Comparison of ENCODE assay signal across 12 mouse cellular contexts in genomic region chr4:53900386-53900971, GRCm38 (mm10).
DNase-seq lines count a peak whose midpoint lies in the region; ATAC-seq and TF ChIP-seq lines count a peak whose summit lies in the region.
"Had no signal": no experiment of that assay in that cellular context is flagged by ENCODE, and none has a peak within 500 bp of the region (broad histone marks: within the 10 kb centered on the region; RNA-seq: fewer than 3 reads in every experiment).

No protein-coding gene starts in this region.

- no peaks in the 10 kb centered on the region for H3K27me3 ChIP-seq in heart, embryonic 12.5 days (replicated peaks)
- H3K27me3 ChIP-seq in heart, adult 2 months (ENCODE audit: control insufficient read depth, insufficient read depth, low read length), result no peaks in the 10 kb centered on the region
- H3K27me3 ChIP-seq: embryonic facial prominence, embryonic 15.5 days; limb, embryonic 15.5 days had no signal

- DNase-seq in heart, adult 2 months, result no peak
- DNase-seq in 416B (ENCODE audit: low read depth), result peak; percentile 23
- DNase-seq in kidney, postnatal 14 days, result peak; percentile 54
- DNase-seq in left cerebral cortex, postnatal 36 days (ENCODE audit: low spot score in 2 of 2), result no peak
- no peak for DNase-seq in frontal cortex, postnatal 14 days (ENCODE audit: low spot score in 2 of 2)
- no peak for DNase-seq in thymus, adult 18-20 months
- DNase-seq: layer of hippocampus, adult 9-11 months had no signal

- H3K4me1 ChIP-seq in heart, embryonic 12.5 days (replicated peaks), result peaks cover 5% of the 10 kb centered on the region; the same call in 1 of the 2 replicates
- no peaks in the 10 kb centered on the region for H3K4me1 ChIP-seq in heart, adult 2 months (ENCODE audit: control insufficient read depth, insufficient read depth, low read length)
- H3K4me1 ChIP-seq: embryonic facial prominence, embryonic 15.5 days; limb, embryonic 15.5 days had no signal

- WGBS in heart, embryonic 12.5 days, result 21% methylated on average over 6 of the region's 6 CpGs
- 28% methylated on average over 6 of the region's 6 CpGs for WGBS in heart, adult 2 months

- no peaks in the 10 kb centered on the region for H3K9me3 ChIP-seq in heart, embryonic 12.5 days (replicated peaks)
- H3K9me3 ChIP-seq: embryonic facial prominence, embryonic 15.5 days; limb, embryonic 15.5 days had no signal

- no peak overlapping the region for H3K9ac ChIP-seq in heart, embryonic 12.5 days
- no peak overlapping the region for H3K9ac ChIP-seq in heart, adult 2 months (ENCODE audit: low read depth, low read length)
- H3K9ac ChIP-seq: embryonic facial prominence, embryonic 15.5 days; limb, embryonic 15.5 days had no signal

- ATAC-seq in heart, embryonic 12.5 days (ENCODE audit: insufficient number of reproducible peaks, low FRiP score), result 0 out of 2 replicates have a peak, but pooled peaks have one; percentile 29
- peak; percentile 70; the same call in 1 of the 2 replicates for ATAC-seq in common myeloid progenitor, adult 5-6 weeks (replicated peaks; ENCODE audit: low read depth, poor library complexity, severe bottlenecking)

- intact Hi-C loops in heart, adult 2 months (cut with DNase I), result no loop called here
- intact Hi-C loops in left cerebral cortex, postnatal 36 days (cut with DNase I), result no loop called here

- no peak overlapping the region for H3K4me3 ChIP-seq in heart, embryonic 12.5 days
- no peak overlapping the region for H3K4me3 ChIP-seq in heart, adult 2 months
- H3K4me3 ChIP-seq: embryonic facial prominence, embryonic 15.5 days; limb, embryonic 15.5 days had no signal

- TF ChIP-seq POLR2A in heart, adult 2 months (IDR thresholded peaks at IDR 0.05; ENCODE audit: insufficient read depth, low read depth, low read length), result no peak

- TF ChIP-seq CTCF in heart, adult 2 months (IDR thresholded peaks at IDR 0.05), result no peak

- TF ChIP-seq EP300 in heart, adult 2 months (IDR thresholded peaks at IDR 0.05; ENCODE audit: insufficient read depth, low read depth, low read length), result no peak

- no peak overlapping the region for H3K27ac ChIP-seq in heart, embryonic 12.5 days (ENCODE audit: poor library complexity, severe bottlenecking)
- no peak overlapping the region for H3K27ac ChIP-seq in heart, adult 2 months
- H3K27ac ChIP-seq: embryonic facial prominence, embryonic 15.5 days; limb, embryonic 15.5 days; macrophage had no signal

- no peak overlapping the region for H3K4me2 ChIP-seq in heart, embryonic 12.5 days
- H3K4me2 ChIP-seq: embryonic facial prominence, embryonic 15.5 days; limb, embryonic 15.5 days had no signal

- H3K79me2 ChIP-seq in heart, adult 2 months (replicated peaks; ENCODE audit: control insufficient read depth, insufficient read depth, low read length), result no peaks in the 10 kb centered on the region

- no peaks in the 10 kb centered on the region for H3K36me3 ChIP-seq in heart, embryonic 12.5 days
- H3K36me3 ChIP-seq in heart, adult 2 months (ENCODE audit: control insufficient read depth, insufficient read depth, low read length), result no peaks in the 10 kb centered on the region
- H3K36me3 ChIP-seq: embryonic facial prominence, embryonic 15.5 days; limb, embryonic 15.5 days had no signal

Comparison
In these comparisons a context has a peak if more than half of its experiments do, and no peak if none do; other contexts are left out.
1. DNase-seq: peak in 416B (single experiment) and kidney, postnatal 14 days (single experiment); none in heart, adult 2 months (0 of 2), left cerebral cortex, postnatal 36 days (0 of 2), frontal cortex, postnatal 14 days (0 of 2) and thymus, adult 18-20 months (0 of 2).